Mouse (Mus musculus): ENCODE results near the gene Olfr554.
"Not testable (repeated sequence)": the region's sequence is repeated elsewhere in the genome, so short reads cannot be mapped to it uniquely, and the experiment has no call there.

Olfr554 gene

GRCm38 (mm10) chr7:102638132-102638531 lies at the start of gene Olfr554:
Olfr554 (plus strand) TSS chr7:102638432.
- no peak for DNase-seq

- DNase-seq: no peak
These were observed 46.4 kb upstream of the Olfr554 start, which contains the start of gene Olfr551 for GRCm38 (mm10) chr7:102591786-102592185. Olfr551 (minus strand) TSS chr7:102591886.

- DNase-seq: no peak
These were observed 40.7 kb upstream of the Olfr554 start, which contains the start of gene Olfr552 for GRCm38 (mm10) chr7:102597378-102598031. Olfr552 (plus strand) TSS chr7:102597770.

- no peak for DNase-seq
These were observed 20.1 kb upstream of the Olfr554 start, which contains the start of gene Olfr553 for GRCm38 (mm10) chr7:102618118-102618517. Olfr553 (minus strand) TSS chr7:102618218.

DNA sequence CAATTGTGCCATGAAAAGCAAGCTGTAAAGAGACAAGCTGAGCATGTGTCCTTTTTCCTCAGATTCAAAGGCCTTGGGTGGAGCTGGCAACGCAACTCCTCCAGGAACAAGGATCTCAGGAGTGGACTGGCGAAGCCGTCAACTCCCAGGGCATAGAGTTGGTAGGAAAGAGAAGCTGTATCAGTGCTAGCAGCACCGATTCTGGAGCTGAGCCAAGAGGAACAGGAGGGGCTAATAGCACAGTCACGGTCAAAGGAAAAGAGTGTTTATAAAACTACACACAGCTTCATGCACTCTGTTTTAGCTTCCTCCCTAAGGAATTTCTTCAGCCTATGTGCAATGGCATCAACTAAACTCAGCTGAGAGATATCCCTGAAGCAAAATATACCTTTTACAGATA lies 18.6 kb upstream of the Olfr554 start:
- no peak for DNase-seq

- DNase-seq: peak; percentile 3
These were observed 17.9 kb upstream of the Olfr554 start for GRCm38 (mm10) chr7:102620368-102620767.

DNA sequence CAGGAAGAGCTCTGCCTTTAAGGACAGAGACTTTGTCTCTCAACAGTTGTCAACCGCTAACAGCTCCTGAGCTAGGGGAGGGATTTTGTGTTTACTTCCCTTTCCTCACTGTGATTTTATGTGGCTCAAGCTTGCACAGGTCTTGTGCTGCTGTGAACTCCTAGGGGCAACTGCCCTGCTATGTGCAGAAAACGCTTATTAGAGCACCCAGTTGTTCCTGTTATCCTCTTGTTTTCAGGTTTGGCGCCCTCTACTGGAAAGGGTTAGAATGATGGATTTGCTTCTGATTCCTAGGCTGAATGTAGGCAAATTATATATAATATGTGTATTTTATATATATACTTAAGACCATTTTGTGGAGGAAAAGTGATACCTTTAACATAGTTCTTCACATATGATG lies 1.6 kb upstream of the Olfr554 start:
- DNase-seq: no peak

GRCm38 (mm10) chr7:102644945-102645344 lies 6.7 kb downstream of the Olfr554 start:
- not testable (repeated sequence) for DNase-seq

GRCm38 (mm10) chr7:102658523-102658922 lies 20.3 kb downstream of the Olfr554 start, which contains the start of gene Olfr555:
Olfr555 (plus strand) TSS chr7:102658823.
- DNase-seq: no peak

GRCm38 (mm10) chr7:102664599-102664998 lies 26.4 kb downstream of the Olfr554 start, which contains the start of gene Olfr556:
Olfr556 (plus strand) TSS chr7:102664899.
- DNase-seq: no peak

- DNase-seq: no peak
These were observed 27.1 kb downstream of the Olfr554 start for GRCm38 (mm10) chr7:102665378-102665777.

DNA sequence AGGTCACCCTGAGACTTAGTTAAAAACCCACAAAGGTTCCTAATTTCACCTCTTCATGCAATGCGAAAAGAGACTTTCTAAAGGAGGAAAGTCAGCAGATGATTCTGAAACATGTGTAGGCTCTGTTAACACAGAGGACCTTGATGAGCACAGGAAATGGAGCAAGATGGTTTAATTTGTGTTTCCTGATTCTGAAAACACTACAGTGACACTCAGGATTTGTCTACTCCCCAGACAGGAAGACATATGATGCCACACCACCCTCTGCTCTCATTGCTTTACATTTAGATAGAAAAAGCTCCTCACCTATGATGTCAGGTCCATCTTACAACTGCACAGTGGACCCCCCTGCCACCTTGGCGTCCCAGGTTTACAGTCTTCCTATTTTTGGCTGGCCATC lies 38.0 kb downstream of the Olfr554 start:
- DNase-seq: no peak

DNA sequence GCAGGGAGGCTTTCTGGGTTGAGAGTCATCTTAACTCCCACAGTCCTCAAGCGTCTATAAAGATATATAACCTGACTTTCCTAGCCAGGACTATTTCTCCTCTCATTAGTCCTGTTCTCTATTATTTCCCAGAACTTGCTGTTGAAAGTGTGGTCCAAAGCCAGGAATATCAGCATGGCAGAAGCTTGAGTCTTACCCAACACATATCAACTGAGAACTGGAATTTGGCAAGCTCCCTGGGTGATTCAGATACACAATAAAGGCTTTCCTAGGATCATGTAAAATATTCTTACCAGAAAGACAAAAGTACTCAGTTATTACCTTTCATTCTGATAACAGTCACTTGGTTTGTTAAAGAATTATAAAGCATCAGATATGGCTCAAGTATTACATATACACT lies 43.7 kb downstream of the Olfr554 start:
- DNase-seq: no peak

DNA sequence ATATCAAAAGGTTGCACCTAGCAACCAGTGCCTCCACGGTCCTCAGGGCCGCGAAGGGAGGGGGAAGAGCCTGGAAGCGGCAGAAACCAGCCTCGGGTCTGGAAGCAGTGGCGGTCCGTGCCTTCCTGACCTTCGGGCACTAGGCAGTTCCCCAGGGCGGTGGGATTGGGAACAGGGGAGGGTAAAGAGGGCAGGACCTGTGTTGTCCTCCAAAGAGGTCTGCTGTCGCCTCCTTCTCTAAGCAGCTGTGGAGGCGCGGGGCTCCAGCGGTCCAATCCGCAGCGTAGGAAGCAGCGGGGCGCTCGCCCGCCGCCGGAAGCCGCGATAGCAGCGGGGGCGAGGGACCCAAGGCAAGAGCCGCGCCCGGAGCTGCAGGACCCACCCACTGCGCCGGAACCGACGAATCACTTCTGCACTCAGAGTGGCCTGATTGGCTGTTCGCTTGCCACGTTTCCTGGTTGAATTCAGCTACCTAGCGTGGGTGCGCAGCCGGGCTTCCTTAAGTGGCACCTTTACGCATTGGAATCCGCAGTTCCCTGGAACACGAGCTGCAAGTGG lies 48.8 kb downstream of the Olfr554 start, which contains the start of gene Trim68:
Trim68 (minus strand) TSS at position 384 of the 558 bp plus-strand sequence.
- DNase-seq: peak; percentile 41
